Mouse (Mus musculus) limb, embryonic 15.5 days (tissue): ENCODE measurements around the gene Rnf150. TPM values are rescaled to one million over a fixed set of nuclear protein-coding genes. Genes with fewer than 3 reads are reported as not detected.

Experiments used
- ATAC-seq: fragments of 200-750 bp; cut with Nextera tagmentation; 2 replicates; pipeline ENCODE4 v1.8.0; 2017; ENCODE audit warnings: low read depth, moderate TSS enrichment; ENCODE audit not compliant: insufficient number of reproducible peaks, low FRiP score, low TSS enrichment
- H3K27ac ChIP-seq: fragments of 300-500 bp; sonication (generic); 2 replicates; pipeline ENCODE4 v1.5.1; 2015; ENCODE audit warnings: moderate library complexity, mild to moderate bottlenecking, inconsistent platforms
- H3K27me3 ChIP-seq: fragments of 300-500 bp; sonication (generic); 2 replicates; pipeline ENCODE4 v1.6.1; 2015; ENCODE audit warnings: inconsistent platforms
- H3K36me3 ChIP-seq: fragments of 300-500 bp; sonication (generic); 2 replicates; pipeline ENCODE4 v1.6.1; 2015; ENCODE audit warnings: inconsistent platforms
- H3K4me1 ChIP-seq: fragments of 300-500 bp; sonication (generic); 2 replicates; pipeline ENCODE4 v1.6.1; 2015; ENCODE audit warnings: inconsistent platforms
- H3K4me2 ChIP-seq: fragments of 300-500 bp; sonication (generic); 2 replicates; pipeline ENCODE4 v1.6.1; 2015; ENCODE audit warnings: mild to moderate bottlenecking, inconsistent platforms
- H3K4me3 ChIP-seq: fragments of 300-500 bp; sonication (generic); 2 replicates; pipeline ENCODE4 v1.5.1; 2015; ENCODE audit warnings: mild to moderate bottlenecking, inconsistent platforms
- H3K9ac ChIP-seq: fragments of 300-500 bp; sonication (generic); 2 replicates; pipeline ENCODE4 v1.6.1; 2015; ENCODE audit warnings: inconsistent platforms
- H3K9me3 ChIP-seq: fragments of 300-500 bp; sonication (generic); 2 replicates; pipeline ENCODE4 v1.6.1; 2016; ENCODE audit warnings: inconsistent platforms
- WGBS: fragments of 180-500 bp; shearing (Covaris S2); methylation state at CpG from one replicate; pipeline ENCODE4 v1.1.7; 2015; 5-methylcytosine and 5-hydroxymethylcytosine counted together
- polyA plus RNA-seq: library from polyadenylated mRNA; unstranded; fragments of >200 nt; fragmentation: Nextera tagmentation; extraction: Ambion mirVana; gene quantifications from 2 replicates; pipeline ENCODE4 v1.2.1, GENCODE M21; 2015

Gene Rnf150
- polyA plus RNA-seq, 1 experiment from 2014 or later, result 1.1 TPM

- no peak for ATAC-seq
- 80% methylated on average over 2 of the region's 2 CpGs for WGBS
- no peak overlapping the region for H3K4me2 ChIP-seq
- no peaks in the 10 kb centered on the region for H3K9me3 ChIP-seq
- no peak overlapping the region for H3K4me3 ChIP-seq
- no peaks in the 10 kb centered on the region for H3K27me3 ChIP-seq
- peaks cover 2% of the 10 kb centered on the region; the same call in 1 of the 2 replicates for H3K4me1 ChIP-seq
- H3K36me3 ChIP-seq, result no peaks in the 10 kb centered on the region
- H3K27ac ChIP-seq, result no peak overlapping the region
- H3K9ac ChIP-seq, result no peak overlapping the region
Measured at GRCm38 (mm10) chr8:82896796-82897195, 33.6 kb downstream of the Rnf150 start.

- Histone ChIP-seq H3K36me3 (no peaks in the 10 kb centered on the region), H3K27ac (no peak overlapping the region), H3K9ac (no peak overlapping the region), H3K4me3 (no peak overlapping the region), H3K4me1 (peaks cover 2% of the 10 kb centered on the region; the same call in 1 of the 2 replicates), H3K27me3 (no peaks in the 10 kb centered on the region), H3K9me3 (no peaks in the 10 kb centered on the region), H3K4me2 (no peak overlapping the region)
- ATAC-seq, result no peak
- WGBS, result 89% methylated on average over 3 of the region's 3 CpGs
Measured at GRCm38 (mm10) chr8:82897628-82898458, 34.7 kb downstream of the Rnf150 start.

GRCm38 (mm10) chr8:82898459-82898841 lies 35.3 kb downstream of the Rnf150 start:
- 84% methylated on average over 8 of the region's 8 CpGs for WGBS
- no peak overlapping the region for H3K4me3 ChIP-seq
- H3K4me1 ChIP-seq, result peaks cover 2% of the 10 kb centered on the region; the same call in 1 of the 2 replicates
- no peak overlapping the region for H3K9ac ChIP-seq
- no peaks in the 10 kb centered on the region for H3K9me3 ChIP-seq
- H3K27ac ChIP-seq, result no peak overlapping the region
- no peak overlapping the region for H3K4me2 ChIP-seq
- H3K36me3 ChIP-seq, result no peaks in the 10 kb centered on the region
- no peak for ATAC-seq
- H3K27me3 ChIP-seq, result no peaks in the 10 kb centered on the region

GRCm38 (mm10) chr8:82900958-82901357 lies 37.8 kb downstream of the Rnf150 start:
- no peaks in the 10 kb centered on the region for H3K9me3 ChIP-seq
- 0 out of 2 replicates have a peak, but pooled peaks have one; percentile 44 for ATAC-seq
- H3K27ac ChIP-seq, result no peak overlapping the region
- no peaks in the 10 kb centered on the region for H3K27me3 ChIP-seq
- H3K4me3 ChIP-seq, result no peak overlapping the region
- H3K4me2 ChIP-seq, result no peak overlapping the region
- no peaks in the 10 kb centered on the region for H3K4me1 ChIP-seq
- no peak overlapping the region for H3K9ac ChIP-seq
- no peaks in the 10 kb centered on the region for H3K36me3 ChIP-seq
- 83% methylated on average over 4 of the region's 4 CpGs for WGBS

GRCm38 (mm10) chr8:82901549-82902138 lies 38.5 kb downstream of the Rnf150 start:
- Histone ChIP-seq H3K4me2 (no peak overlapping the region), H3K4me1 (no peaks in the 10 kb centered on the region), H3K27me3 (no peaks in the 10 kb centered on the region), H3K9me3 (no peaks in the 10 kb centered on the region), H3K27ac (no peak overlapping the region), H3K36me3 (no peaks in the 10 kb centered on the region), H3K9ac (no peak overlapping the region), H3K4me3 (no peak overlapping the region)
- 43% methylated on average over 12 of the region's 12 CpGs for WGBS
- no peak for ATAC-seq

GRCm38 (mm10) chr8:82903497-82903896 lies 40.3 kb downstream of the Rnf150 start:
- Histone ChIP-seq H3K27ac (no peak overlapping the region), H3K4me1 (no peaks in the 10 kb centered on the region), H3K4me3 (no peak overlapping the region), H3K4me2 (no peak overlapping the region), H3K9ac (no peak overlapping the region), H3K27me3 (no peaks in the 10 kb centered on the region), H3K9me3 (no peaks in the 10 kb centered on the region), H3K36me3 (no peaks in the 10 kb centered on the region)
- WGBS, result 68% methylated on average over 3 of the region's 3 CpGs
- no peak for ATAC-seq

GRCm38 (mm10) chr8:82907271-82907670 lies 44.1 kb downstream of the Rnf150 start:
- WGBS, result 75% methylated on average over 3 of the region's 3 CpGs
- Histone ChIP-seq H3K4me2 (no peak overlapping the region), H3K4me3 (no peak overlapping the region), H3K4me1 (no peaks in the 10 kb centered on the region), H3K27me3 (no peaks in the 10 kb centered on the region), H3K36me3 (no peaks in the 10 kb centered on the region), H3K9me3 (no peaks in the 10 kb centered on the region), H3K9ac (no peak overlapping the region), H3K27ac (no peak overlapping the region)
- no peak for ATAC-seq

GRCm38 (mm10) chr8:82911436-82911835 lies 48.3 kb downstream of the Rnf150 start:
- H3K9me3 ChIP-seq, result no peaks in the 10 kb centered on the region
- no peak overlapping the region for H3K27ac ChIP-seq
- no peaks in the 10 kb centered on the region for H3K27me3 ChIP-seq
- H3K4me3 ChIP-seq, result no peak overlapping the region
- ATAC-seq, result no peak
- no peaks in the 10 kb centered on the region for H3K4me1 ChIP-seq
- no peaks in the 10 kb centered on the region for H3K36me3 ChIP-seq
- no peak overlapping the region for H3K9ac ChIP-seq
- no peak overlapping the region for H3K4me2 ChIP-seq

GRCm38 (mm10) chr8:82912282-82912681 lies 49.1 kb downstream of the Rnf150 start:
- H3K4me3 ChIP-seq, result no peak overlapping the region
- no peaks in the 10 kb centered on the region for H3K4me1 ChIP-seq
- 84% methylated on average over 4 of the region's 4 CpGs for WGBS
- no peak overlapping the region for H3K9ac ChIP-seq
- no peak overlapping the region for H3K27ac ChIP-seq
- H3K9me3 ChIP-seq, result no peaks in the 10 kb centered on the region
- H3K36me3 ChIP-seq, result no peaks in the 10 kb centered on the region
- H3K27me3 ChIP-seq, result no peaks in the 10 kb centered on the region
- H3K4me2 ChIP-seq, result no peak overlapping the region
- ATAC-seq, result no peak

- peaks cover 4% of the 10 kb centered on the region; the same call in 1 of the 2 replicates for H3K4me1 ChIP-seq
- 83% methylated on average over 3 of the region's 3 CpGs for WGBS
- no peaks in the 10 kb centered on the region for H3K9me3 ChIP-seq
- no peak overlapping the region for H3K27ac ChIP-seq
- no peak for ATAC-seq
- no peak overlapping the region for H3K4me2 ChIP-seq
- H3K36me3 ChIP-seq, result no peaks in the 10 kb centered on the region
- H3K4me3 ChIP-seq, result no peak overlapping the region
- no peaks in the 10 kb centered on the region for H3K27me3 ChIP-seq
- no peak overlapping the region for H3K9ac ChIP-seq
Measured at GRCm38 (mm10) chr8:82914543-82914942, 51.4 kb downstream of the Rnf150 start.

- H3K9ac ChIP-seq, result no peak overlapping the region
- no peak overlapping the region for H3K4me2 ChIP-seq
- H3K4me1 ChIP-seq, result peaks cover 4% of the 10 kb centered on the region; the same call in 1 of the 2 replicates
- WGBS, result 78% methylated on average over 1 of the region's 1 CpGs
- no peak overlapping the region for H3K27ac ChIP-seq
- no peak for ATAC-seq
- no peaks in the 10 kb centered on the region for H3K36me3 ChIP-seq
- H3K9me3 ChIP-seq, result no peaks in the 10 kb centered on the region
- no peaks in the 10 kb centered on the region for H3K27me3 ChIP-seq
- H3K4me3 ChIP-seq, result no peak overlapping the region
Measured at GRCm38 (mm10) chr8:82916851-82917539, 53.8 kb downstream of the Rnf150 start.
